Mouse (Mus musculus) intestine, postnatal 0 days (tissue): ENCODE data around the gene Slc25a22. TPM values are rescaled to one million over a fixed set of nuclear protein-coding genes. Genes with fewer than 3 reads are reported as not detected.
"Not testable (repeated sequence)": the region's sequence is repeated elsewhere in the genome, so short reads cannot be mapped to it uniquely, and the experiment has no call there.

Source experiments
- ATAC-seq: fragments of 200-750 bp; cut with Nextera tagmentation; 2 replicates; pipeline ENCODE4 v1.8.0; 2017; ENCODE audit warnings: mild to moderate bottlenecking, moderate TSS enrichment, moderate library complexity
- H3K27ac ChIP-seq: fragments of 300-500 bp; sonication (generic); 2 replicates; pipeline ENCODE4 v1.5.1; 2014; ENCODE audit warnings: mild to moderate bottlenecking, low read depth, low read length, moderate library complexity
- H3K27me3 ChIP-seq: fragments of 300-500 bp; sonication (generic); replicated peaks from 2 replicates; pipeline ENCODE4 v1.6.1; 2014; ENCODE audit warnings: low read length, mixed read lengths; ENCODE audit not compliant: control insufficient read depth, insufficient read depth
- H3K36me3 ChIP-seq: fragments of 300-500 bp; sonication (generic); 2 replicates; pipeline ENCODE4 v1.6.1; 2014; ENCODE audit warnings: mild to moderate bottlenecking, moderate library complexity; ENCODE audit not compliant: control insufficient read depth, insufficient read depth
- H3K4me1 ChIP-seq: fragments of 300-500 bp; sonication (generic); replicated peaks from 2 replicates; pipeline ENCODE4 v1.6.1; 2014; ENCODE audit warnings: antibody characterized with exemption, low read length, mixed read lengths; ENCODE audit not compliant: control insufficient read depth, insufficient read depth
- H3K4me2 ChIP-seq: fragments of 300-500 bp; sonication (generic); replicated peaks from 2 replicates; pipeline ENCODE4 v1.6.1; 2014; ENCODE audit warnings: low read depth, mild to moderate bottlenecking, moderate library complexity
- H3K4me3 ChIP-seq: fragments of 300-500 bp; sonication (generic); 2 replicates; pipeline ENCODE4 v1.5.1; 2014; ENCODE audit warnings: low read depth, low read length
- H3K9ac ChIP-seq: fragments of 300-500 bp; sonication (generic); 2 replicates; pipeline ENCODE4 v1.6.1; 2014; ENCODE audit warnings: mild to moderate bottlenecking, low read depth, low read length
- H3K9me3 ChIP-seq: fragments of 300-500 bp; sonication (generic); 2 replicates; pipeline ENCODE4 v1.6.1; 2016; ENCODE audit warnings: mixed run types; ENCODE audit not compliant: control insufficient read depth
- CTCF ChIP-seq: sonication (generic); IDR thresholded peaks from 2 replicates; pipeline ENCODE4 v1.5.1; 2016; ENCODE audit warnings: low read depth, mild to moderate bottlenecking, control low read depth, antibody characterized with exemption, moderate library complexity
- WGBS: fragments of 180-500 bp; shearing (Covaris S2); extraction: QIAGEN DNeasy Blood & Tissue Kit; methylation state at CpG from one replicate; pipeline ENCODE4 v1.1.7; 2014; 5-methylcytosine and 5-hydroxymethylcytosine counted together
- polyA plus RNA-seq: library from polyadenylated mRNA; unstranded; fragments of >200 nt; fragmentation: Nextera tagmentation; extraction: Ambion mirVana; gene quantifications from 2 replicates; pipeline ENCODE4 v1.2.1, GENCODE M21; 2015

Gene Slc25a22
- polyA plus RNA-seq, 1 experiment from 2014 or later: 67.7 TPM

DNA sequence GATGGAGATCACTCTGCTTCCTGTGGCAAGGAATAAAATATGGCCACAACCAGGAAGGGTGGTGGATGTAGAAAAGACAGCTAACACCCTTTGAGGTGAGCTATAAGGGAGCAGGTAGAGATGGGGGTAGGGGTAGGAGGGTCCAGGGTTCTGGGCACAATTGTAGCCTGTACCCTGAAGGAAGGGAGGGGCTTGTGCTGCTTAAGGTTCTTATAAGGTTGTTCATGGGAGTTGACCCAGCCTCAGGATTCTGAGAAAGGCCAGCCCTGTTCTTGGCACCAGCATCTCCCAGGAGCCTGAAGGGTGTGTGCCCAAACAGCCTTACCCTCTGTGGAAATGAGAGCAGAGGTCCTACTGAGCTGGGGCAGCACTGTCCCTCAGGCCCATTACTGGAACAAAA, 14.2 kb upstream of the Slc25a22 start:
- no peak for ATAC-seq
- no peak for TF ChIP-seq CTCF
- Histone ChIP-seq H3K27me3 (no peaks in the 10 kb centered on the region), H3K4me3 (no peak overlapping the region), H3K4me2 (no peak overlapping the region), H3K36me3 (peaks cover 31% of the 10 kb centered on the region), H3K9me3 (no peaks in the 10 kb centered on the region), H3K9ac (no peak overlapping the region), H3K4me1 (peaks cover 9% of the 10 kb centered on the region), H3K27ac (no peak overlapping the region)

DNA sequence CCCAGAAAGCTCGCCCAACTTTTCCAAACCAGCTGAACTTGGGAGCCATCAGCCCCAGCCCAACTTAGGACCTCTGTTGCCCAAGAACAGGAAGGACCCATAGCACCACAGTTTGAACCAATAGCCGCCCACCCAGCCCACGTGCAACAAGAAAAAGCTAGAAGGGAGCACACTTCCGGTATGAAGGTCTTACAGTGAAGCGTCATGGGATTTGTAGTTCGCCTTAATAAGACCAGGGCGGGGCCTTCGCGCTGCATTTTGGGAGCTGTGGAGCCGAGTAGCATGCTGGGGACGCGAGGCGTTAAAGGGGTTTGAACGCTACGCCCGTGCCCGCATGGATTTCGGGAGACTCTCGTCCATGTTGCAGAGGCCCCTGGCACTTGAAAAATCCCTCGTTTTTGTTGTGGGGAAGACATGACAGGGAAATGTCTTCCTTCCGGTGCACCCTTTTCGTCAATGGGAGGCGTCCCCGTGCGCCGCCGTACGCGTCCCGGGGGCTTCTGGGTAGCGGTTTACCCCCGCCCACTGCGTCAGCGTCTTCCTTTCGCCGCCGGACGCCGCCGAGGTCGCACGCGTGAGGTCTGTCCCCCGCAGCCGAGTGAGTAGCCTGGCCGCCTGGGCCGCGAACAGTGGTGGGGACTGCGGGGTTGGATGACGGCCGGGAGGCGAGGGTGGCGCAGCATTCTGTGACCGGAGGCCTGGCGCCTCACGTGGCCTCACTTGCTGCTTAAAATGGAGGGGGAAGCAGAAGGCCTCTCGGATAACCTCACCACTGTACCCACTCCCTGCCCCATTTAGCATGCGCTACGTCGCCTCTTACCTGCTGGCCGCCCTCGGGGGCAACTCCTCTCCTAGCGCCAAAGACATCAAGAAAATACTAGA, 9.7 kb upstream of the Slc25a22 start, which contains the start of gene Rplp2:
Rplp2 (plus strand) TSS at position 261 of the 882 bp plus-strand sequence.
- Histone ChIP-seq H3K27ac (peak within 1 kb of the TSS; percentile 60), H3K27me3 (no peaks in the 10 kb centered on the region), H3K36me3 (peaks cover 31% of the 10 kb centered on the region), H3K9me3 (no peaks in the 10 kb centered on the region), H3K4me2 (peak within 1 kb of the TSS; percentile 76), H3K4me3 (peak within 1 kb of the TSS; percentile 82), H3K4me1 (peaks cover 9% of the 10 kb centered on the region), H3K9ac (peak within 1 kb of the TSS; percentile 78)
- ATAC-seq: peak; percentile 87
- WGBS: under 1% methylated on average over 63 of the region's 63 CpGs
- TF ChIP-seq CTCF: peak; percentile 19; the same call in 1 of the 2 replicates

DNA sequence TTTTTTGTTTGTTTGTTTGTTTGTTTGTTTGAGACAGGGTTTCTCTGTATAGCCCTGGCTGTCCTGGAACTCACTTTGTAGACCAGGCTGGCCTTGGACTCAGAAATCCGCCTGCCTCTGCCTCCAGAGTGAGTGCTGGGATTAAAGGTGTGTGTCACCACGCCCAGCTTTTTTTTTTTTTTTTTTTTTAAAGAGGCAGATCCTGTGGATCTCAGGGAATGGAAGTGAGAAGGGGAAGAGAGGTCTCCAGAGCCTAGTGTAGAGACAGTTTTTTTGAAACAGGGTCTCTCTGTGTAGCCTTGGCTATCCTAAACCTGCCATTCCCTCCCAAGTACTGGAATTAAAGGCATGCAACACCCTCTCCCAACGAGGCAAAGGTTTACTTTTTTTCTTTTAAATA, 8.7 kb upstream of the Slc25a22 start:
- not testable (repeated sequence) for H3K4me2 ChIP-seq
- WGBS: 75% methylated on average over 3 of the region's 3 CpGs

DNA sequence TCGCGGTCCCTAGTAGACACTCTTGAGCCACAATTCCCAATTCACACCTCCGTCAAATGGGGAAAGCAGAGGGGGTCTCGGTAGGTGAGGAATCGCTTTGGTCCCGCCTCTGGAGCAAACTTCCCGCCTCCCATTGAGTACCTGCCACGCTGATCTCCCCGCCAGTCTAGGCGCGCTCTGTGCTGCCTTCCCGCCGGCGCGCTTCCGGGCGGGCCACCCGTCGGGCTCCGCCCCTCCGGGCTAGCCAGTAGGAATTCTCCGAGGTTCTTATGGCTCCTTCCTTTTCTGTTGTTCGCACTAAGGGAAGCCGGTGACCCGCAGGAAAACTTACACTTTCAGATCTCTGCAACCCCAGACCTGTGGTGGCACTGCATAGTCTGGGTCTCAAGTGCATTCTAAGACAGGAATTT, 6.1 kb upstream of the Slc25a22 start, which contains the start of gene Pidd1:
Pidd1 (minus strand) TSS at position 198 of the 410 bp plus-strand sequence.
- Histone ChIP-seq H3K36me3 (peaks cover 21% of the 10 kb centered on the region), H3K9me3 (no peaks in the 10 kb centered on the region), H3K4me1 (peaks cover 8% of the 10 kb centered on the region), H3K27ac (0 out of 2 replicates have a peak within 1 kb of the TSS, but pooled peaks have one; percentile 46), H3K4me2 (peak within 1 kb of the TSS; percentile 81), H3K9ac (peak within 1 kb of the TSS; percentile 51), H3K27me3 (no peaks in the 10 kb centered on the region), H3K4me3 (peak within 1 kb of the TSS; percentile 46)
- TF ChIP-seq CTCF: no peak
- WGBS: 0% methylated on average over 25 of the region's 25 CpGs
- ATAC-seq: peak; percentile 52

More for the DNA sequence above, 8.7 kb upstream of the Slc25a22 start:
- H3K4me3 ChIP-seq, H3K27me3 ChIP-seq, H3K4me1 ChIP-seq, H3K9ac ChIP-seq, H3K9me3 ChIP-seq, H3K27ac ChIP-seq, ATAC-seq: not testable (repeated sequence)
- H3K36me3 ChIP-seq: peaks cover 22% of the 10 kb centered on the region

- H3K4me3 ChIP-seq: peak overlapping the region; percentile 46
- 12% methylated on average over 12 of the region's 12 CpGs for WGBS
- peaks cover 2% of the 10 kb centered on the region; the same call in 1 of the 2 replicates for H3K4me1 ChIP-seq
- H3K27ac ChIP-seq: no peak overlapping the region
- H3K9me3 ChIP-seq: no peaks in the 10 kb centered on the region
- peak overlapping the region; percentile 81 for H3K4me2 ChIP-seq
- H3K27me3 ChIP-seq: no peaks in the 10 kb centered on the region
- no peak for ATAC-seq
- peak overlapping the region; percentile 51 for H3K9ac ChIP-seq
- peak; percentile 69 for TF ChIP-seq CTCF
- peaks cover 19% of the 10 kb centered on the region for H3K36me3 ChIP-seq
Observed at GRCm38 (mm10) chr7:141443081-141443821, 5.6 kb upstream of the Slc25a22 start.

DNA sequence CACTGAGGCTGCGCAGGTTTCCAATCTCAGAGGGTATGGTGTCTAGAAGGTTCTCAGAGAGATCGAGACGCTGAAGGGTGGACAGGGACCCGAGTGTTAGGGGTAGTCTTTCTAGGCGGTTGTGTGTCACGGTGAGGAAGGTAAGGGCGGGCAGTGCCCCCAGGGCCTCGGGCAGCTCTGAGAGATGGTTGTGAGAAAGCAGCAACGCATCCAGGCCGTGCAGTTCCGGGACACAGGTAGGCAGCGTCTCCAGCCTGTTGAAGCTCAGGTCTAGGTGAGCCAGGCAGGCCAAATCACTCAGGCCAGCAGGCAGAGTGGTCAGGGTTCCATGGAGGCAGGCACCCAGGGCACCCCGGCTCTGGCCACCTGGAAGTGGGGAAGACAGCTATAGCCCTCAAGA, 4.5 kb upstream of the Slc25a22 start:
- H3K4me1 ChIP-seq: no peaks in the 10 kb centered on the region
- H3K9me3 ChIP-seq: no peaks in the 10 kb centered on the region
- H3K4me2 ChIP-seq: peak overlapping the region; percentile 81; the same call in 1 of the 2 replicates
- no peak for ATAC-seq
- no peak overlapping the region for H3K9ac ChIP-seq
- no peak for TF ChIP-seq CTCF
- H3K4me3 ChIP-seq: no peak overlapping the region
- no peak overlapping the region for H3K27ac ChIP-seq
- WGBS: 90% methylated on average over 13 of the region's 13 CpGs
- no peaks in the 10 kb centered on the region for H3K27me3 ChIP-seq
- peaks cover 21% of the 10 kb centered on the region for H3K36me3 ChIP-seq
